Mouse (Mus musculus) liver, embryonic 14.5 days (tissue): Measurements from ENCODE around the gene Slc6a17. TPM values are rescaled to one million over a fixed set of nuclear protein-coding genes. Genes with fewer than 3 reads are reported as not detected.

Experiments used
- ATAC-seq: fragments of 200-750 bp; cut with Nextera tagmentation; 2 replicates; pipeline ENCODE4 v1.8.0; 2017; ENCODE audit warnings: moderate number of reproducible peaks, mild to moderate bottlenecking, moderate library complexity; ENCODE audit not compliant: insufficient read depth
- DNase-seq, 3 experiments: peaks; one replicate each; pipeline ENCODE4 v3.0.0-alpha.2; 2012 to 2013; ENCODE audit warnings: low read depth in 3 of 3, low spot score in 3 of 3
- H3K27ac ChIP-seq: fragments of 300-500 bp; sonication (generic); 2 replicates; pipeline ENCODE4 v1.5.1; 2014; ENCODE audit warnings: moderate library complexity, mild to moderate bottlenecking, control low read depth, inconsistent platforms
- H3K27me3 ChIP-seq: fragments of 300-500 bp; sonication (generic); 2 replicates; pipeline ENCODE4 v1.6.1; 2014; ENCODE audit warnings: mild to moderate bottlenecking, low read length, moderate library complexity; ENCODE audit not compliant: control insufficient read depth, insufficient read depth
- H3K36me3 ChIP-seq: fragments of 300-500 bp; sonication (generic); replicated peaks from 2 replicates; pipeline ENCODE4 v1.6.1; 2014; ENCODE audit warnings: low read depth; ENCODE audit not compliant: control insufficient read depth, insufficient read depth
- H3K4me1 ChIP-seq, 2 experiments: fragments of 200-500 bp in 1 of 2; fragments of 300-500 bp in 1 of 2; sonication (generic) in 1 of 2; replicated peaks; 2 replicates each; pipeline ENCODE4 v1.6.1; 2012 to 2014; ENCODE audit warnings: antibody characterized with exemption in 1 of 2, inconsistent platforms in 1 of 2, low read length in 1 of 2; ENCODE audit not compliant: control insufficient read depth in 2 of 2, insufficient read depth in 2 of 2
- H3K4me2 ChIP-seq: fragments of 300-500 bp; sonication (generic); 2 replicates; pipeline ENCODE4 v1.6.1; 2014; ENCODE audit warnings: low read depth, mild to moderate bottlenecking, control low read depth, moderate library complexity
- H3K4me3 ChIP-seq, 2 experiments: fragments of 200-500 bp in 1 of 2; fragments of 300-500 bp in 1 of 2; sonication (generic) in 1 of 2; 2 replicates each; pipeline ENCODE4 v1.5.1; 2012 to 2014; ENCODE audit warnings: low read depth in 2 of 2, low read length in 2 of 2, mild to moderate bottlenecking in 2 of 2, control low read depth in 1 of 2, inconsistent platforms in 1 of 2, moderate library complexity in 1 of 2; ENCODE audit not compliant: insufficient read depth in 1 of 2
- H3K9ac ChIP-seq: fragments of 300-500 bp; sonication (generic); replicated peaks from 2 replicates; pipeline ENCODE4 v1.6.1; 2014; ENCODE audit warnings: mild to moderate bottlenecking, control low read depth, moderate library complexity
- H3K9me3 ChIP-seq: fragments of 300-500 bp; sonication (generic); 2 replicates; pipeline ENCODE4 v1.6.1; 2016; ENCODE audit warnings: low read length, mixed read lengths; ENCODE audit not compliant: control insufficient read depth
- CTCF ChIP-seq: IDR thresholded peaks from 2 replicates; pipeline ENCODE4 v1.5.1; 2016; ENCODE audit warnings: antibody characterized with exemption, low read depth, control low read depth
- EP300 ChIP-seq: IDR thresholded peaks from 2 replicates; pipeline ENCODE4 v1.6.1; 2016; ENCODE audit warnings: antibody characterized with exemption, low read depth
- WGBS: fragments of 180-500 bp; shearing (Covaris S2); extraction: QIAGEN DNeasy Blood & Tissue Kit; methylation state at CpG from one replicate; pipeline ENCODE4 v1.1.7; 2014; ENCODE audit not compliant: insufficient replicate concordance; 5-methylcytosine and 5-hydroxymethylcytosine counted together
- polyA plus RNA-seq, 2 experiments: library from polyadenylated mRNA; depleted of rRNA in 1 of 2; stranded (reverse) in 1 of 2; unstranded in 1 of 2; fragments of >200 nt; fragmentation: Nextera tagmentation in 1 of 2; extraction: Ambion mirVana in 1 of 2; gene quantifications; 2 replicates each; pipeline versions ENCODE4 v1.2.1 to v1.2.3; 2012 to 2014

The Slc6a17 gene
- polyA plus RNA-seq, 2 experiments, result 0.11 to 0.15 TPM

GRCm38 (mm10) chr3:107511416-107511815 is 6.4 kb downstream of the Slc6a17 start:
- DNase-seq (no peak), ATAC-seq (no peak)
- TF ChIP-seq EP300, result no peak
- no peak for TF ChIP-seq CTCF
- no peaks in the 10 kb centered on the region for H3K9me3 ChIP-seq
- WGBS, result 75% methylated on average over 3 of the region's 3 CpGs
- no peak overlapping the region for H3K27ac ChIP-seq
- no peaks in the 10 kb centered on the region for H3K4me1 ChIP-seq
- peaks cover 8% of the 10 kb centered on the region for H3K27me3 ChIP-seq
- H3K36me3 ChIP-seq, result no peaks in the 10 kb centered on the region
- no peak overlapping the region for H3K9ac ChIP-seq
- H3K4me2 ChIP-seq, result no peak overlapping the region
- H3K4me3 ChIP-seq, result no peak overlapping the region

GRCm38 (mm10) chr3:107508696-107509095 is 9.1 kb downstream of the Slc6a17 start:
- Histone ChIP-seq H3K4me3 (no peak overlapping the region), H3K9me3 (no peaks in the 10 kb centered on the region), H3K27me3 (no peaks in the 10 kb centered on the region; the same call in 1 of the 2 replicates), H3K4me1 (no peaks in the 10 kb centered on the region), H3K9ac (no peak overlapping the region), H3K4me2 (no peak overlapping the region), H3K27ac (no peak overlapping the region), H3K36me3 (no peaks in the 10 kb centered on the region)
- TF ChIP-seq EP300, result no peak
- no peak for TF ChIP-seq CTCF
- DNase-seq, result no peak
- WGBS, result 47% methylated on average over 8 of the region's 8 CpGs
- ATAC-seq, result no peak

DNA sequence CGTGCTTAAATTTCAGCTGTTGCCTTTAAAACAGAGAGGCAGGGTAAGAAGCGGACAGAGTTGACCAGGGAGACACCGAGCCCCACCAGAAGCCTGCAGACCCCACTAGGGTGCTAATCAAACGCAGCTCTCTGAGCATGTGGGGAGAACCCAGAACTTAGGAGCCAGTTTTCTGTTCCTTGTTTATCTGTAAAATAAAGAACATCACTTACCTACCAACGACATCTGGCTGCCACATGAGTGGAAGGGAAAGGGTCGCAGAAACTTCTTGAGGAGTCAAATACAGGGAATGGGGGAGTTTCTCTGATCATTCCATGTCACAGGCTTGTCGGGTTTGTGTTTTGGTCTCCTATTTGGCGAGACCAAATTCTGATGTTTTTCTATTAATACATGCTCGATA is 9.9 kb downstream of the Slc6a17 start:
- H3K4me1 ChIP-seq, result no peaks in the 10 kb centered on the region
- H3K27me3 ChIP-seq, result no peaks in the 10 kb centered on the region
- H3K27ac ChIP-seq, result no peak overlapping the region
- DNase-seq, result no peak
- H3K9me3 ChIP-seq, result no peaks in the 10 kb centered on the region
- H3K4me3 ChIP-seq, result no peak overlapping the region
- no peak overlapping the region for H3K4me2 ChIP-seq
- 62% methylated on average over 9 of the region's 9 CpGs for WGBS
- no peak overlapping the region for H3K9ac ChIP-seq
- H3K36me3 ChIP-seq, result no peaks in the 10 kb centered on the region
- TF ChIP-seq CTCF (no peak), EP300 (no peak)
- ATAC-seq, result no peak

DNA sequence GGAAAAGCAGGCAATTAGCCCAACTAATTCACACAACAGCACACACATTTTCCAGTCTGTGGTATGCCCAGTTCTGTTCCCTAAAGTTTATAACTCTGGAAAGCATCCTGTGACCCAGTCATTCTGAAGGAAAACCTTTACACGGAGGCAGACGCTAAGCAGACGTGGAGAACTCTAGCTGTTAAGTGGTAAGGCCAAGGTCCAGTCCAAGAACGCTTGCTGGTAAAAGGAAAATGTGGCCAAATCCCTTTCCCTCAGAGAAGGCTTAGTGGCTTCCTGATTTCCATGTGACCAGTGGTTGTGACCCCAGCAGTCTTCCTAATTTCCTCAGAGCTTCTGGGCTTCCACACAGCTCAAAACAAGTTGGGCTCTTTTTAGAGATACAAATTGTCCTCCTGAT is 11.3 kb downstream of the Slc6a17 start:
- Histone ChIP-seq H3K9ac (no peak overlapping the region), H3K27me3 (no peaks in the 10 kb centered on the region), H3K9me3 (no peaks in the 10 kb centered on the region), H3K4me3 (no peak overlapping the region), H3K36me3 (no peaks in the 10 kb centered on the region), H3K4me1 (no peaks in the 10 kb centered on the region), H3K27ac (no peak overlapping the region), H3K4me2 (no peak overlapping the region)
- WGBS, result 54% methylated on average over 4 of the region's 4 CpGs
- TF ChIP-seq EP300, result no peak
- no peak for TF ChIP-seq CTCF
- DNase-seq (no peak), ATAC-seq (no peak)

GRCm38 (mm10) chr3:107505464-107506367 is 12.1 kb downstream of the Slc6a17 start:
- H3K36me3 ChIP-seq, result no peaks in the 10 kb centered on the region
- DNase-seq (no peak), ATAC-seq (no peak)
- H3K4me3 ChIP-seq, result no peak overlapping the region
- WGBS, result 66% methylated on average over 4 of the region's 4 CpGs
- H3K9me3 ChIP-seq, result no peaks in the 10 kb centered on the region
- H3K27me3 ChIP-seq, result no peaks in the 10 kb centered on the region
- no peak overlapping the region for H3K9ac ChIP-seq
- no peaks in the 10 kb centered on the region for H3K4me1 ChIP-seq
- no peak for TF ChIP-seq CTCF
- no peak for TF ChIP-seq EP300
- H3K4me2 ChIP-seq, result no peak overlapping the region
- H3K27ac ChIP-seq, result no peak overlapping the region
